Mouse (Mus musculus) midbrain, postnatal 0 days (tissue): ENCODE data around the gene Plxnb2. TPM values are rescaled to one million over a fixed set of nuclear protein-coding genes. Genes with fewer than 3 reads are reported as not detected.
A peak's percentile ranks its signal among the peaks of the same experiment; 100 is the strongest.

Experiments used
- ATAC-seq: fragments of 200-750 bp; cut with Nextera tagmentation; 2 replicates; pipeline ENCODE4 v1.8.0; 2017; ENCODE audit warnings: moderate number of reproducible peaks, mild to moderate bottlenecking, moderate TSS enrichment, moderate library complexity; ENCODE audit not compliant: low FRiP score
- DNase-seq: peaks from one replicate; pipeline ENCODE4 v3.0.0-alpha.2; 2015; ENCODE audit warnings: low spot score
- H3K27ac ChIP-seq: fragments of 300-500 bp; sonication (generic); 2 replicates; pipeline ENCODE4 v1.5.1; 2014; ENCODE audit warnings: low read depth, mild to moderate bottlenecking, low read length, mixed read lengths
- H3K27me3 ChIP-seq: fragments of 300-500 bp; sonication (generic); 2 replicates; pipeline ENCODE4 v1.6.1; 2014; ENCODE audit warnings: low read length, control low read depth, mixed read lengths; ENCODE audit not compliant: insufficient read depth
- H3K36me3 ChIP-seq: fragments of 300-500 bp; sonication (generic); 2 replicates; pipeline ENCODE4 v1.6.1; 2014; ENCODE audit warnings: low read length, control low read depth, mixed read lengths; ENCODE audit not compliant: insufficient read depth
- H3K4me1 ChIP-seq: fragments of 300-500 bp; sonication (generic); 2 replicates; pipeline ENCODE4 v1.6.1; 2014; ENCODE audit warnings: mild to moderate bottlenecking, control low read depth, antibody characterized with exemption, low read length, mixed read lengths; ENCODE audit not compliant: insufficient read depth
- H3K4me2 ChIP-seq: fragments of 300-500 bp; sonication (generic); 2 replicates; pipeline ENCODE4 v1.6.1; 2014; ENCODE audit warnings: low read depth, mild to moderate bottlenecking, low read length, mixed read lengths; ENCODE audit not compliant: poor library complexity, severe bottlenecking
- H3K4me3 ChIP-seq: fragments of 300-500 bp; sonication (generic); 2 replicates; pipeline ENCODE4 v1.5.1; 2014; ENCODE audit warnings: low read depth, mild to moderate bottlenecking, low read length, moderate library complexity
- H3K9ac ChIP-seq: fragments of 300-500 bp; sonication (generic); replicated peaks from 2 replicates; pipeline ENCODE4 v1.6.1; 2014; ENCODE audit warnings: mild to moderate bottlenecking, low read length, moderate library complexity, mixed read lengths; ENCODE audit not compliant: poor library complexity, severe bottlenecking
- H3K9me3 ChIP-seq: fragments of 300-500 bp; sonication (generic); 2 replicates; pipeline ENCODE4 v1.6.1; 2016; ENCODE audit warnings: low read length, control low read depth
- CTCF ChIP-seq: IDR thresholded peaks from 2 replicates; pipeline ENCODE4 v1.5.1; 2016; ENCODE audit warnings: antibody characterized with exemption, mild to moderate bottlenecking
- WGBS: fragments of 180-500 bp; shearing (Covaris S2); extraction: QIAGEN DNeasy Blood & Tissue Kit; methylation state at CpG from one replicate; pipeline ENCODE4 v1.1.7; 2014; 5-methylcytosine and 5-hydroxymethylcytosine counted together
- polyA plus RNA-seq: library from polyadenylated mRNA; unstranded; fragments of >200 nt; fragmentation: Nextera tagmentation; extraction: Ambion mirVana; gene quantifications from 2 replicates; pipeline ENCODE4 v1.2.1, GENCODE M21; 2015
- total RNA-seq: library from RNA; depleted of rRNA; stranded (reverse); fragments of >200 nt; gene quantifications from 2 replicates; pipeline ENCODE4 v1.2.3, GENCODE M21; 2014

Gene Plxnb2
- total and polyA plus RNA-seq, 2 experiments from 2014 or later, result 50.4 to 199 TPM

GRCm38 (mm10) chr15:89150041-89150390 lies 30.6 kb downstream of the Plxnb2 start:
- DNase-seq (peak; percentile 32), ATAC-seq (no peak)
- H3K4me2 ChIP-seq, result peak overlapping the region; percentile 93
- 5% methylated on average over 13 of the region's 13 CpGs for WGBS
- no peaks in the 10 kb centered on the region for H3K27me3 ChIP-seq
- H3K9me3 ChIP-seq, result no peaks in the 10 kb centered on the region
- H3K36me3 ChIP-seq, result peaks cover 9% of the 10 kb centered on the region
- H3K9ac ChIP-seq, result peak overlapping the region; percentile 78
- peaks cover 25% of the 10 kb centered on the region for H3K4me1 ChIP-seq
- H3K27ac ChIP-seq, result no peak overlapping the region
- H3K4me3 ChIP-seq, result peak overlapping the region; percentile 70
- TF ChIP-seq CTCF, result no peak

DNA sequence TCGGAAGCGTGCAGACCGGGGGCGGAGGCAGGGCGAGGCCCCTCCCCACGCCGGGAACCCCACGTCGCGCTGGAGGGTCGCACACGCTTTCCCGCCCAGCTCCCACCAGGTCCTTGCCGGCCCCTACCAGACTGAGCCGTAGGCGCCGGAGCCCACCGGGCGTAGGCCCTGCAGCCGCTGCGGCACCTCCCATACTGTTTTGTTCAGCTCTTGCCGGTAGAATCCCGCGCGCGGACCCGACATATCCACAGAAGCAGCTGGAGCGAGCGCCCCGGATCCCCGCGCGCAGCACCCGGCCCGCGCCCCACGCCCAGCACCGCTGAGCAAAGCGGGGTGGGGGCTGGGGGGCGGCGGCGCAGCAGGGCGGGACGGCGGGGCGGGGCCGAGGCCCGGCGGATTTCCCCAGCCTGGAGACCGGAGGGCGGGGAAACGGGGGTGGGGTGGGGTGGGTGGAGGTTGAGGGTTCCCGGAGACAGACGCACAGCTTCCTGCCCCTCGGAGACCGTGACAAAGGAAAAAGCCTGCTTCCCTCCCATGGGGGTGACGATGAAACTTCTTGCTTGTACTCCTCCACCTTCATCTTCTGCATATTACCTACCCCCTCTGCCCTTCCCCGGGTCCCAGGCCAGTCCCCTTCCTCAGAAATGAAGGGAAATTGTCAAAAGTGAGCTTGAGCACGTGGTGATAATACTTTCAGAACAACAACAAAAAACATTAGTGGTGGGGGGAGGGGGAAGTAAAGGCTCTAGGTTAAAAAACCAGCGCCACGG lies 31.1 kb downstream of the Plxnb2 start, which contains the start of gene Mapk11:
Gene Mapk11 (minus strand): TSS at position 358 of the 770 bp plus-strand sequence.
- DNase-seq, result peak; percentile 61
- peak; percentile 60; the same call in 1 of the 2 replicates for ATAC-seq
- no peaks in the 10 kb centered on the region for H3K9me3 ChIP-seq
- TF ChIP-seq CTCF, result no peak
- no peaks in the 10 kb centered on the region for H3K27me3 ChIP-seq
- 2% methylated on average over 40 of the region's 61 CpGs for WGBS
- peak within 1 kb of the TSS; percentile 93 for H3K4me2 ChIP-seq
- H3K27ac ChIP-seq, result peak within 1 kb of the TSS; percentile 74
- peaks cover 5% of the 10 kb centered on the region; the same call in 1 of the 2 replicates for H3K36me3 ChIP-seq
- H3K9ac ChIP-seq, result peak within 1 kb of the TSS; percentile 78
- peak within 1 kb of the TSS; percentile 70 for H3K4me3 ChIP-seq
- H3K4me1 ChIP-seq, result peaks cover 25% of the 10 kb centered on the region

- Histone ChIP-seq H3K4me2 (peak overlapping the region; percentile 93), H3K4me1 (peaks cover 25% of the 10 kb centered on the region), H3K9ac (peak overlapping the region; percentile 78), H3K4me3 (peak overlapping the region; percentile 70), H3K9me3 (no peaks in the 10 kb centered on the region), H3K27me3 (no peaks in the 10 kb centered on the region), H3K36me3 (no peaks in the 10 kb centered on the region), H3K27ac (peak overlapping the region; percentile 74)
- DNase-seq (no peak), ATAC-seq (no peak)
- 0 out of 2 replicates have a peak, but pooled peaks have one; percentile 2 for TF ChIP-seq CTCF
- 5% methylated on average over 24 of the region's 25 CpGs for WGBS
Measured at GRCm38 (mm10) chr15:89148496-89149270, 31.9 kb downstream of the Plxnb2 start.

DNA sequence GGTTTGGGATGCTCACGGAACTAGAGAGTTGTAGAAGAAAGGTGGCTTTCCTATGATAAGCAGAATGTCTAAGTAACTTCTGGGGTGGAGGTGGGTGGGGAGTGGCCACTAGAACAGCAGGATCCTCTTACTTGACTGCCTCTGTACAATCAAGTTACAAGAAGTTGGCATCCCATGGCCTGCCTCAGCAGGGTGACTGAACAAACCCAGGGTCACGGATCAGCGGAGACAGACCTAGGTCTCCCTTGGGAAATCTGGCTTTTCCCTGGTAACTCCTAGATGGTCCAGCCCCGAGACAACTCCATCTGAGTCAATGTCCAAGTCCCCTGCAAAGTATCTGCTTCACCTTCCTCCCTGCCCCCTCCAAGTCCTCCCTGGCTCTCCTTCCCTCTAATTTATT lies 32.7 kb downstream of the Plxnb2 start:
- Histone ChIP-seq H3K9ac (peak overlapping the region; percentile 78; the same call in 1 of the 2 replicates), H3K4me2 (peak overlapping the region; percentile 93), H3K4me3 (peak overlapping the region; percentile 70), H3K27me3 (no peaks in the 10 kb centered on the region), H3K27ac (no peak overlapping the region), H3K9me3 (no peaks in the 10 kb centered on the region), H3K36me3 (no peaks in the 10 kb centered on the region), H3K4me1 (peaks cover 25% of the 10 kb centered on the region)
- TF ChIP-seq CTCF, result no peak
- DNase-seq (no peak), ATAC-seq (no peak)
- WGBS, result 32% methylated on average over 4 of the region's 4 CpGs

- no peaks in the 10 kb centered on the region for H3K9me3 ChIP-seq
- H3K27me3 ChIP-seq, result no peaks in the 10 kb centered on the region
- WGBS, result 12% methylated on average over 10 of the region's 10 CpGs
- H3K4me2 ChIP-seq, result peak overlapping the region; percentile 93
- no peak for TF ChIP-seq CTCF
- DNase-seq (no peak), ATAC-seq (no peak)
- H3K4me1 ChIP-seq, result peaks cover 25% of the 10 kb centered on the region
- H3K9ac ChIP-seq, result no peak overlapping the region; the same call in 1 of the 2 replicates
- peak overlapping the region; percentile 55; the same call in 1 of the 2 replicates for H3K27ac ChIP-seq
- no peaks in the 10 kb centered on the region for H3K36me3 ChIP-seq
- peak overlapping the region; percentile 70 for H3K4me3 ChIP-seq
Measured at GRCm38 (mm10) chr15:89147456-89147855, 33.1 kb downstream of the Plxnb2 start.
